ENCODE assay signal across 19 mouse cellular contexts in genomic region chr12:85477804-85478203, GRCm38 (mm10). TPM values are rescaled to one million over a fixed set of nuclear protein-coding genes. Genes with fewer than 3 reads are reported as not detected.
DNase-seq lines count a peak whose midpoint lies in the region; ATAC-seq and TF ChIP-seq lines count a peak whose summit lies in the region.
"Had no signal": no experiment of that assay in that cellular context is flagged by ENCODE, and none has a peak within 500 bp of the region (broad histone marks: within the 10 kb centered on the region; RNA-seq: fewer than 3 reads in every experiment).

No protein-coding gene starts in this region.

- H3K4me2 ChIP-seq in liver, embryonic 14.5 days (ENCODE audit: low read depth): no peak overlapping the region
- H3K4me2 ChIP-seq in forebrain, embryonic 14.5 days (ENCODE audit: low read length): no peak overlapping the region
- H3K4me2 ChIP-seq: embryonic facial prominence, embryonic 13.5 days; forebrain, embryonic 15.5 days; heart, embryonic 11.5 days; hindbrain, embryonic 15.5 days had no signal

- no peak overlapping the region for H3K9ac ChIP-seq in liver, embryonic 14.5 days (replicated peaks)
- H3K9ac ChIP-seq in forebrain, embryonic 14.5 days (ENCODE audit: low read length): no peak overlapping the region
- H3K9ac ChIP-seq: embryonic facial prominence, embryonic 13.5 days; forebrain, embryonic 15.5 days; hindbrain, embryonic 15.5 days had no signal

- no peak for TF ChIP-seq EP300 in liver, embryonic 14.5 days (IDR thresholded peaks at IDR 0.05; ENCODE audit: low read depth)

- no peaks in the 10 kb centered on the region for H3K9me3 ChIP-seq in liver, embryonic 14.5 days (ENCODE audit: control insufficient read depth, low read length)
- H3K9me3 ChIP-seq in forebrain, embryonic 14.5 days (replicated peaks; ENCODE audit: control insufficient read depth, low read length): no peaks in the 10 kb centered on the region
- H3K9me3 ChIP-seq: embryonic facial prominence, embryonic 13.5 days; forebrain, embryonic 15.5 days; hindbrain, embryonic 15.5 days had no signal

- H3K4me3 ChIP-seq in cerebellum, adult 2 months (replicated peaks; ENCODE audit: insufficient read depth, low read depth, low read length): no peak overlapping the region
- H3K4me3 ChIP-seq in lung, adult 2 months (replicated peaks; ENCODE audit: extremely low read depth, low read depth, low read length): no peak overlapping the region
- H3K4me3 ChIP-seq in liver, embryonic 14.5 days (ENCODE audit: insufficient read depth in 1 of 2, low read depth in 2 of 2, low read length in 2 of 2): no peak overlapping the region
- no peak overlapping the region for H3K4me3 ChIP-seq in forebrain, embryonic 14.5 days (ENCODE audit: low read depth, low read length)
- H3K4me3 ChIP-seq: embryonic facial prominence, embryonic 13.5 days; forebrain, embryonic 15.5 days; hindbrain, embryonic 15.5 days; layer of hippocampus, adult 2 months; left cerebral cortex, adult 2 months had no signal

- no peak for ATAC-seq in liver, embryonic 14.5 days (ENCODE audit: insufficient read depth)
- ATAC-seq in forebrain, embryonic 14.5 days: no peak
- ATAC-seq: forebrain, embryonic 15.5 days; midbrain, embryonic 16.5 days had no signal

- TF ChIP-seq CTCF in cerebellum, adult 2 months (IDR thresholded peaks at IDR 0.05; ENCODE audit: borderline replicate concordance, insufficient read depth, low read depth, low read length): peak; percentile 14; the same call in 1 of the 2 replicates
- TF ChIP-seq CTCF in lung, adult 2 months (IDR thresholded peaks at IDR 0.05; ENCODE audit: insufficient read depth, low read length): no peak
- peak; percentile 35; the same call in 1 of the 2 replicates for TF ChIP-seq CTCF in liver, embryonic 14.5 days (IDR thresholded peaks at IDR 0.05; ENCODE audit: low read depth)

- WGBS in cerebellum, adult 2 months: 66% methylated on average over 3 of the region's 3 CpGs
- WGBS in lung, adult 2 months: 81% methylated on average over 3 of the region's 3 CpGs
- 61% methylated on average over 3 of the region's 3 CpGs for WGBS in liver, embryonic 14.5 days (ENCODE audit: insufficient replicate concordance)
- 74% methylated on average over 3 of the region's 3 CpGs for WGBS in forebrain, embryonic 14.5 days

- H3K27me3 ChIP-seq in cerebellum, adult 2 months (ENCODE audit: control insufficient read depth, insufficient read depth, low read length): no peaks in the 10 kb centered on the region
- H3K27me3 ChIP-seq in liver, embryonic 14.5 days (ENCODE audit: control insufficient read depth, insufficient read depth, low read length): peaks cover 30% of the 10 kb centered on the region
- peaks cover 16% of the 10 kb centered on the region for H3K27me3 ChIP-seq in forebrain, embryonic 14.5 days (replicated peaks; ENCODE audit: control insufficient read depth, insufficient read depth, low read length)

- no peak for TF ChIP-seq POLR2A in cerebellum, adult 2 months (IDR thresholded peaks at IDR 0.05; ENCODE audit: borderline replicate concordance, insufficient read depth, low read length)
- TF ChIP-seq POLR2A in lung, adult 2 months (IDR thresholded peaks at IDR 0.05; ENCODE audit: borderline replicate concordance, extremely low read depth, low read depth, low read length): 0 out of 2 replicates have a peak, but pooled peaks have one; percentile 46

- H3K36me3 ChIP-seq in liver, embryonic 14.5 days (replicated peaks; ENCODE audit: control insufficient read depth, insufficient read depth, low read depth): no peaks in the 10 kb centered on the region
- H3K36me3 ChIP-seq in forebrain, embryonic 14.5 days (ENCODE audit: control insufficient read depth, insufficient read depth, low read length): no peaks in the 10 kb centered on the region
- H3K36me3 ChIP-seq: embryonic facial prominence, embryonic 13.5 days; forebrain, embryonic 15.5 days; hindbrain, embryonic 15.5 days had no signal

- H3K4me1 ChIP-seq in cerebellum, adult 2 months (ENCODE audit: control insufficient read depth, insufficient read depth, low read length): peaks cover 7% of the 10 kb centered on the region; the same call in 1 of the 2 replicates
- H3K4me1 ChIP-seq in lung, adult 2 months (ENCODE audit: control insufficient read depth, insufficient read depth, low read length): peaks cover 3% of the 10 kb centered on the region; the same call in 1 of the 2 replicates
- H3K4me1 ChIP-seq in liver, embryonic 14.5 days (replicated peaks; ENCODE audit: control insufficient read depth in 2 of 2, insufficient read depth in 2 of 2, low read length in 1 of 2): peaks cover 20 to 25% of the 10 kb centered on the region in 2 experiments
- peaks cover 12% of the 10 kb centered on the region for H3K4me1 ChIP-seq in forebrain, embryonic 14.5 days (ENCODE audit: control insufficient read depth, insufficient read depth, low read length)

- DNase-seq in cerebellum, adult 2 months: no peak
- no peak for DNase-seq in cerebellum, adult 9-10 months
- DNase-seq in lung, adult 2 months: no peak
- no peak for DNase-seq in lung, adult 18-20 months
- DNase-seq in liver, embryonic 14.5 days (ENCODE audit: low read depth in 3 of 3, low spot score in 3 of 3): no peak
- DNase-seq in forebrain, embryonic 14.5 days (ENCODE audit: low spot score): no peak
- no peak for DNase-seq in layer of hippocampus, postnatal 25 days (ENCODE audit: extremely low spot score in 1 of 2, low spot score in 1 of 2)
- DNase-seq: adrenal gland, postnatal 10 days; heart, postnatal 36 days; kidney, adult 11 months; left cerebral cortex, postnatal 4 days; lung, postnatal 36 days had no signal

- H3K27ac ChIP-seq in cerebellum, adult 2 months (ENCODE audit: insufficient read depth, low read length): no peak overlapping the region
- no peak overlapping the region for H3K27ac ChIP-seq in liver, embryonic 14.5 days
- no peak overlapping the region for H3K27ac ChIP-seq in forebrain, embryonic 14.5 days (ENCODE audit: low read depth, low read length)
- H3K27ac ChIP-seq: embryonic facial prominence, embryonic 13.5 days; forebrain, embryonic 15.5 days; hindbrain, embryonic 15.5 days; layer of hippocampus, adult 2 months; left cerebral cortex, adult 2 months had no signal

RNA-seq across cellular contexts. Expression of gene Fos, which starts 4.1 kb away (rescaled TPM):
- 16.6 and 22.4 TPM in 2 replicates for polyA plus RNA-seq in cerebellum, adult 2 months (2012; rRNA removed)
- polyA plus RNA-seq in lung, adult 2 months (2012; rRNA removed): 37.8 and 55.0 TPM in 2 replicates
- polyA plus RNA-seq in liver, embryonic 14.5 days (2012; rRNA removed): 0.79 and 0.83 TPM in 2 replicates
- 0.61 and 0.71 TPM in 2 replicates for polyA plus RNA-seq in liver, embryonic 14.5 days (2014; fragmentation: Nextera tagmentation; extraction: Ambion mirVana)
- 1.2 and 1.4 TPM in 2 replicates for polyA plus RNA-seq in forebrain, embryonic 14.5 days (2014; fragmentation: Nextera tagmentation; extraction: Ambion mirVana)
- 10 to 100 TPM; 10.7 to 13.9 TPM for total RNA-seq in layer of hippocampus, postnatal 25 days (2021)
